Mouse (Mus musculus): ENCODE measurements around the gene Fam151b. TPM values are rescaled to one million over a fixed set of nuclear protein-coding genes. Genes with fewer than 3 reads are reported as not detected.

Fam151b gene
- total RNA-seq (2021) (1 to 10 TPM; 6.1 to 6.2 TPM), polyA plus RNA-seq (2012; rRNA removed) (1.2 and 2.3 TPM in 2 replicates)
- long read RNA-seq, result 0 reads

GRCm38 (mm10) chr13:92483852-92484463 is at the start of gene Fam151b:
Fam151b (minus strand) TSS chr13:92484015.
- DNase-seq, result peak; percentile 95

- DNase-seq, result no peak
These were observed 48.4 kb upstream of the Fam151b start for GRCm38 (mm10) chr13:92532216-92532615.

GRCm38 (mm10) chr13:92531237-92531636 is 47.4 kb upstream of the Fam151b start:
- DNase-seq, result no peak

GRCm38 (mm10) chr13:92530721-92531211 is 47.0 kb upstream of the Fam151b start, which contains the start of gene Zfyve16:
Zfyve16 (minus strand) TSS chr13:92530868.
- peak; percentile 99 for DNase-seq

- no peak for DNase-seq
These were observed 46.3 kb upstream of the Fam151b start for GRCm38 (mm10) chr13:92529828-92530720.

- no peak for DNase-seq
These were observed 39.5 kb upstream of the Fam151b start for GRCm38 (mm10) chr13:92523178-92523813.

GRCm38 (mm10) chr13:92504871-92505270 is 21.1 kb upstream of the Fam151b start:
- peak; percentile 63 for DNase-seq

GRCm38 (mm10) chr13:92491923-92492322 is 8.1 kb upstream of the Fam151b start:
- no peak for DNase-seq

- DNase-seq, result peak; percentile 14
These were observed 7.0 kb upstream of the Fam151b start for GRCm38 (mm10) chr13:92490817-92491216.

GRCm38 (mm10) chr13:92483348-92483747 is 467 bp downstream of the Fam151b start:
- DNase-seq, result peak; percentile 33

- DNase-seq, result no peak
These were observed 13.7 kb downstream of the Fam151b start for GRCm38 (mm10) chr13:92470151-92470550.

- no peak for DNase-seq
These were observed 14.4 kb downstream of the Fam151b start for GRCm38 (mm10) chr13:92469381-92469780.

GRCm38 (mm10) chr13:92467891-92468290 is 15.9 kb downstream of the Fam151b start:
- no peak for DNase-seq

GRCm38 (mm10) chr13:92464698-92465097 is 19.1 kb downstream of the Fam151b start:
- DNase-seq, result no peak

- no peak for DNase-seq
These were observed 36.9 kb downstream of the Fam151b start for GRCm38 (mm10) chr13:92446872-92447271.

- no peak for DNase-seq
These were observed 43.5 kb downstream of the Fam151b start for GRCm38 (mm10) chr13:92440286-92440685.

GRCm38 (mm10) chr13:92438656-92439055 is 45.2 kb downstream of the Fam151b start:
- DNase-seq, result no peak

GRCm38 (mm10) chr13:92427351-92427855 is 56.4 kb downstream of the Fam151b start:
- DNase-seq, result no peak

GRCm38 (mm10) chr13:92426294-92427051 is 57.3 kb downstream of the Fam151b start:
- DNase-seq, result peak; percentile 21

- peak; percentile 66 for DNase-seq
These were observed 58.0 kb downstream of the Fam151b start, which contains the start of gene Ankrd34b for GRCm38 (mm10) chr13:92425758-92426264. Ankrd34b (plus strand) TSS chr13:92425896.

- DNase-seq, result no peak
These were observed 60.1 kb downstream of the Fam151b start for GRCm38 (mm10) chr13:92423711-92424110.
